Mouse (Mus musculus): ENCODE measurements around the gene Gm3164.
"Not testable (repeated sequence)": the region's sequence is repeated elsewhere in the genome, so short reads cannot be mapped to it uniquely, and the experiment has no call there.

Gene Gm3164

GRCm38 (mm10) chr14:4414965-4415835 lies at the start of gene Gm3164:
Gene Gm3164 (plus strand): TSS chr14:4415448.
- not testable (repeated sequence) for DNase-seq (ENCODE audit: low spot score in 2 of 2)

GRCm38 (mm10) chr14:4368991-4369390 lies 46.3 kb upstream of the Gm3164 start:
- not testable (repeated sequence) for DNase-seq (ENCODE audit: low spot score in 2 of 2)

- not testable (repeated sequence) for DNase-seq (ENCODE audit: low spot score in 2 of 2)
Observed at GRCm38 (mm10) chr14:4369691-4370090, 45.6 kb upstream of the Gm3164 start.

GRCm38 (mm10) chr14:4377871-4378270 lies 37.4 kb upstream of the Gm3164 start:
- DNase-seq (ENCODE audit: low spot score in 2 of 2) = not testable (repeated sequence)

- not testable (repeated sequence) for DNase-seq (ENCODE audit: low spot score in 2 of 2)
Observed at GRCm38 (mm10) chr14:4385606-4386005, 29.6 kb upstream of the Gm3164 start.

- DNase-seq (ENCODE audit: low spot score in 2 of 2) = not testable (repeated sequence)
Observed at GRCm38 (mm10) chr14:4392841-4393530, 22.3 kb upstream of the Gm3164 start.

GRCm38 (mm10) chr14:4397226-4397625 lies 18.0 kb upstream of the Gm3164 start, which contains the start of gene Gm3159:
Gene Gm3159 (plus strand): TSS chr14:4397526.
- not testable (repeated sequence) for DNase-seq (ENCODE audit: low spot score in 2 of 2)

- not testable (repeated sequence) for DNase-seq (ENCODE audit: low spot score in 2 of 2)
Observed at GRCm38 (mm10) chr14:4398624-4399023, 16.6 kb upstream of the Gm3164 start.

- DNase-seq (ENCODE audit: low spot score in 2 of 2) = not testable (repeated sequence)
Observed at GRCm38 (mm10) chr14:4400115-4400789, 15.0 kb upstream of the Gm3164 start.

- not testable (repeated sequence) for DNase-seq (ENCODE audit: low spot score in 2 of 2)
Observed at GRCm38 (mm10) chr14:4401245-4401644, 14.0 kb upstream of the Gm3164 start.

GRCm38 (mm10) chr14:4403840-4404239 lies 11.4 kb upstream of the Gm3164 start:
- not testable (repeated sequence) for DNase-seq (ENCODE audit: low spot score in 2 of 2)

GRCm38 (mm10) chr14:4409939-4410338 lies 5.3 kb upstream of the Gm3164 start:
- not testable (repeated sequence) for DNase-seq (ENCODE audit: low spot score in 2 of 2)

- DNase-seq (ENCODE audit: low spot score in 2 of 2) = not testable (repeated sequence)
Observed at GRCm38 (mm10) chr14:4430692-4431091, 15.4 kb downstream of the Gm3164 start, which contains the start of gene Gm3173. Gene Gm3173 (plus strand): TSS chr14:4430992.

GRCm38 (mm10) chr14:4481445-4481844 lies 66.2 kb downstream of the Gm3164 start, which contains the start of gene Gm3182:
Gene Gm3182 (plus strand): TSS chr14:4481745.
- not testable (repeated sequence) for DNase-seq (ENCODE audit: low spot score in 2 of 2)

Data from right cerebral cortex, adult 2 months (tissue).